Mouse (Mus musculus): Measurements from ENCODE around the gene Gm6482.
"Not testable (repeated sequence)": the region's sequence is repeated elsewhere in the genome, so short reads cannot be mapped to it uniquely, and the experiment has no call there.

Gm6482 gene

DNA sequence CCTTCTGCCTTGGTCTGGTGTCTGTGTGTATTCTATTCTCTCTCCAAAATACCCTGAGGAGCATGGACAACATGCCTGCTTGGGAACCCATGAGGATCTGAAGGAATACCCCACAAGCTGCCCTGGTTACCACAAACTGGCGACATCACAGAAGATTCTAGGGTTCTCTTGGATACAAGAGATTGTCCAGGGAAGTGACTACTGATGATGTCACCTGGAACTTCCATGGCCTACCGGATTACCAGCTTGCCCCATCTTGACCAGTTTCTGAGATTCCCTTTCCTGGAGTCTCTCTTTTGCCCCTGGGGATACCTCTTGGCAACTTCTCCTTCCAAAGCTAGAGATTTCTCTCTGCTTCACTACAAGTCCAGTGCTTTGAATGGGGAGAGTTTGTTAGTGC, at the start of gene Gm6482:
Gene Gm6482 (minus strand): TSS at position 101 of the 400 bp plus-strand sequence.
- DNase-seq (ENCODE audit: low read depth, low spot score) = not testable (repeated sequence)

- not testable (repeated sequence) for DNase-seq (ENCODE audit: low read depth, low spot score)
Measured at GRCm38 (mm10) chr14:41453418-41453817, 45.3 kb upstream of the Gm6482 start, which contains the start of gene Gm7954. Gene Gm7954 (minus strand): TSS chr14:41453518.

- DNase-seq (ENCODE audit: low read depth, low spot score) = peak; percentile 77
Measured at GRCm38 (mm10) chr14:41425393-41426075, 17.5 kb upstream of the Gm6482 start.

DNA sequence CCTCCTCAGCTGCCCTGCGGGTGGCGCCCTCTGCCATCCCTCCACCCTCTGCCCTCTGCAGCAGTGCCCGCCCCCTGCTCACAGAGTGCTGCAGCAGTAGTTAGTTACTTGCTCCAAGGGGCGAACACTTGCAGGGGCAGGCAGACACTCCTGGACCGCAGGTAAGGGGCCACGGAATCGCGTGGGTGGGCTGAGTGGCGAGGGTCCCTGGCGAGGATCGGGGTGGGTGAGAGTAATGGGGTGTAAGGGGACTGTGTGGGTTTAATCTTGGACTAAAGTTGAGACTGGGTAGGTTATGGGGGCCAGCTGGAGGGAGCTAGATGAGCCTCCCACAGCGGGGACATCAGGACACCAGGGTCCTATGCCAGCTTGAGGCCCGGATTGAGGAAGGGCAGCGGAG, 16.6 kb upstream of the Gm6482 start:
- DNase-seq (ENCODE audit: low read depth, low spot score) = peak; percentile 7

- DNase-seq (ENCODE audit: low read depth, low spot score) = not testable (repeated sequence)
Measured at GRCm38 (mm10) chr14:41386279-41386678, 21.8 kb downstream of the Gm6482 start, which contains the start of gene Gm7945. Gene Gm7945 (minus strand): TSS chr14:41386379.

All from ZHBTc4 (cell line).